Mouse (Mus musculus) kidney, postnatal 4 days (tissue): ENCODE results near the gene Polr3c.
"Not testable (repeated sequence)": the region's sequence is repeated elsewhere in the genome, so short reads cannot be mapped to it uniquely, and the experiment has no call there.

ENCODE experiments used
- DNase-seq, 2 experiments: peaks; one replicate each; pipeline ENCODE4 v3.0.0; 2021; ENCODE audit warnings: mixed read lengths in 2 of 2

Gene Polr3c

DNA sequence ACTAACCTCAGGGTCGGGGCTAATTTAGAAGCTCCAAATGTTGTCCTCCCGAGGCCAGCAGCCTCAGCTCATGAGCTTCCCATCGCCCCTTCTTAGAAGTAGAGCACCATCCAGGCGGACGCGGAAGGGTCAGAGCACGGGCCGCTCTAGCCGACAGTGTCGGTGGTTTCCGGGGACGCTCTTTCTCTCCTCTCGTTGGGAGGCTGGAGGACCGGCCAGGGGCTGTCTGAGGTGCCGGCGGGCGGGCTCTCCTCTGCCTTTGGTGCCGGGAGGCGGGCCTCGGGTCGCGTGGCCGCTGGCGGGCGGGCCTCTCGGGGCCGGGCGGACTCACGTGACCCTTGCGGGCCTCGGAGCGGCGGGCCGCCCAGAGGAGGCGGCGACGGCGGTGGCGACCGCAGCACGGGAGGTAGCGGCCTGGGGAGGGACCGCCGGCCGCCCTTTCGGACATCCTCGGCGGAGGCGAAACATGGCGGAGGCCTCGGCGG, at the start of gene Polr3c, which contains the start of gene Rnf115:
Gene Polr3c (minus strand): TSS at position 286 of the 485 bp plus-strand sequence.
Gene Rnf115 (plus strand): TSS at position 322 of the 485 bp plus-strand sequence.
- peak; percentile 95 to 97 for DNase-seq

- peak; percentile 22 to 42 for DNase-seq
These were observed 49.7 kb upstream of the Polr3c start for GRCm38 (mm10) chr3:96777120-96777519.

GRCm38 (mm10) chr3:96772949-96773348, 45.5 kb upstream of the Polr3c start:
- DNase-seq, result no peak

DNA sequence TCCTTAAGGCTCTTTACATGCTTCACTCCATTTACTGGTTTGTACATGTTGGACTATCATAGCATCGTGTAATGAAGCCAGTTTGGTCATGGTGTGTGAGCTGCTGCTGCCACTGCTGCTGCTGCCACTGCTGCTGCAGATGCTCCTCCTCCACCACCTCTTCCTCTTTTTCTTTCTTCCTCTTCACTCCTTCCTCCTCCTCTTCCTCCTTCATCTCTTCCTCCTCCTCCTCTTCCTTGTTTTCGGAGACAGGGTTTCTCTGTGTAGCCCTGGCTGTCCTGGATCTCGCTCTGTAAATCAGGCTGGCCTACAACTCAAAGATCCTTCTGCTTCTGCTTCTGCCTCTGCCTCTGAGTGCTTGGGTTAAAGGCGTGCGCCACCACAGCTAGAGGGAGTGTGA, 42.5 kb upstream of the Polr3c start:
- no peak for DNase-seq

DNA sequence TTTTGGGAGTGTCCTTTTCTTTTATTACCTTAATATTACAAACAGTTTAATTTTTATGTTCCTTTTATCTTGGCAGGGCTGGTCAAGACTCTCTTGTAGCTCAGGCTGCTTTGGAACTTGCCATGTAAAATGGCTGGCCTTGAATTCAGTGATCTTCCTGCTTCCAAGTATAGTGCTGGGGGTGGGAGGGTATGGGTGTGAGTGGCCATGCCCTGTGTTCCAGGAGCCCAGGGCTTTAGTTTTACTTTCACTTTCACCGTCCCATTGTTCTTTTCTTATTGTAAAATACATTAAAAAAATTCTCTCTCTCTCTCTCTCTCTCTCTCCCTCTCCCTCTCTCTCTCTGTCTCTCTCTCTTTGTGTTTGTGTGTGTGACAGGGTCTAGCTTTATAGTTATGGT, 37.1 kb upstream of the Polr3c start:
- DNase-seq, result no peak

DNA sequence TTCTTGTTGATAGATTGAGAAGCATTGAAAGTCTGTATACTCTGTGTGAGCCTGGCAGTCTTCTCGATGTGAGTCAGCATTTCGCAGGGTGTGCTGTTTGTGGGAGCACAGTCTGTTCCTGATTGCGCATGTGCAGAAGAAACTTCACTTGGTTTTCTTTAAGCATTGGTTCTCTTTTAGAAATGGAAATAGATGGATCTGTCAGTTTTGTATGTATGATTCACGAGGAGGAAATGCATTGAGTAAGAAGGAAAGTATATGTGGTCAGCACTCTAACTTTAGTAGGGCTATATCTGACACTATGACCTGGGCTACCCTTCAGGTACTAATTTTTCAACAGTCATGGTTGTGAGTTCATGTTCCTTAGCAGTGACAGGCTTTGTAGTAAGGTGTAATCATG, 32.3 kb upstream of the Polr3c start:
- DNase-seq, result no peak

- no peak for DNase-seq
These were observed 30.3 kb upstream of the Polr3c start for GRCm38 (mm10) chr3:96757691-96758090.

GRCm38 (mm10) chr3:96755935-96756334, 28.5 kb upstream of the Polr3c start:
- DNase-seq, result no peak

DNA sequence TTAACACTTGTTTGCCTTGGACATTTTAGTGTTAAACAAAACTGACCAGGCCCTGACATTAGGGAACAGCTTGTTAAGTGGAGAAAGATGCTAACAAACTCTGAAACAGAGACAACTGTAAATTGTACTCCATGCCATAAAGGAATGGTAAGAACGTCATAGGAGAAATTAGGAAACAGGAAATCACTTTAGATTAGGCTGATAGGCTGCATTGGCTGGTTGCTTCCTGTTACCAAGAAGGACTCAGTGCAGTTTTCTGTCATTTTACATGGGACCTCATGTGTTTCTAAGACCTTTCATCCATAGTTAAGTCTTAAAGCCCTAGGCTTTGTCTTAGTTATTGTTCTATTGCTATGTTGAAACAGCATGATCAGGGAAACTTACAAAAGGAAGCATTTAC, 19.4 kb upstream of the Polr3c start:
- DNase-seq, result no peak

- no peak for DNase-seq
These were observed 16.9 kb upstream of the Polr3c start for GRCm38 (mm10) chr3:96744348-96744747.

- not testable (repeated sequence) for DNase-seq
These were observed 12.9 kb upstream of the Polr3c start for GRCm38 (mm10) chr3:96740279-96740678.

DNA sequence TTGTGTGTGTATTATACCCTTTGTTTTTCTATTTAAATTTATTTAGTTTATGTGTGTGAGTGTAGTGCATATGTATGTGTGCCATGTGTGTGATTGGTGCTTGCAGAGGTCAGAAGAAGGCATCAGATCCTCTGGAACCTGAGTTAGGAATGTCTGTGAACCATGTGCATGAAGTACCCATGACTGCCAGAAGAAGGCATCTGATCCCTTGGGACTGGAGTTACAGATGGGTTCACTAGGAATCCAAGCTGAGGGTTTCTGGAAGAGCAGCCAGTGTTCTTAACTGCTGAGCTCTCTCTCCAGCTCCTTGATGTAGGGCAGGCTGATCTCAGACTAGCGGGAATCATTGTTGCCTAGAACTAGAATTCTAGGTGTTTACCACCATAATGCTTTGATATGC, 10.6 kb upstream of the Polr3c start:
- no peak for DNase-seq

GRCm38 (mm10) chr3:96737013-96737740, 9.7 kb upstream of the Polr3c start:
- DNase-seq, result no peak

GRCm38 (mm10) chr3:96735200-96735599, 7.8 kb upstream of the Polr3c start:
- DNase-seq, result no peak

DNA sequence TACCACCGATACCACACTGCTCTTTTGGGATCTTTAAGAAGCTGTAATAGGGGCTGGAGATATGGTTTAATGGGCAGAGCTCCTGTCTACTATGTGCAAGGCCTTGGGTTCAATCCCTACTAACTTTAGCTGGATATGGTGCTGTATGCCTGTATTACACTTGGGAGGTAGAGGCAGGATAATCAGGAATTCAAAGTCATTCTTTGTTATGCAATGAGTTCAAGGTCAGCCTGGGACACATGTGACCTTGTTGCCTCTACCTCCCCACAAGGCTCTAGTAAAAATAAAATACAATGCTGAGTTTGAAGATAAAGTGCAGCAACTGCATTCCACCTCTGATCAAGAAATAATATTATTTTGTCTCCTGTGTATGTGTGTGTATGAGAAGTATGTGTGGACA, 6.6 kb upstream of the Polr3c start:
- no peak for DNase-seq

- no peak for DNase-seq
These were observed 3.4 kb upstream of the Polr3c start for GRCm38 (mm10) chr3:96730785-96731184.

GRCm38 (mm10) chr3:96729403-96729784, 2.0 kb upstream of the Polr3c start:
- no peak for DNase-seq

DNA sequence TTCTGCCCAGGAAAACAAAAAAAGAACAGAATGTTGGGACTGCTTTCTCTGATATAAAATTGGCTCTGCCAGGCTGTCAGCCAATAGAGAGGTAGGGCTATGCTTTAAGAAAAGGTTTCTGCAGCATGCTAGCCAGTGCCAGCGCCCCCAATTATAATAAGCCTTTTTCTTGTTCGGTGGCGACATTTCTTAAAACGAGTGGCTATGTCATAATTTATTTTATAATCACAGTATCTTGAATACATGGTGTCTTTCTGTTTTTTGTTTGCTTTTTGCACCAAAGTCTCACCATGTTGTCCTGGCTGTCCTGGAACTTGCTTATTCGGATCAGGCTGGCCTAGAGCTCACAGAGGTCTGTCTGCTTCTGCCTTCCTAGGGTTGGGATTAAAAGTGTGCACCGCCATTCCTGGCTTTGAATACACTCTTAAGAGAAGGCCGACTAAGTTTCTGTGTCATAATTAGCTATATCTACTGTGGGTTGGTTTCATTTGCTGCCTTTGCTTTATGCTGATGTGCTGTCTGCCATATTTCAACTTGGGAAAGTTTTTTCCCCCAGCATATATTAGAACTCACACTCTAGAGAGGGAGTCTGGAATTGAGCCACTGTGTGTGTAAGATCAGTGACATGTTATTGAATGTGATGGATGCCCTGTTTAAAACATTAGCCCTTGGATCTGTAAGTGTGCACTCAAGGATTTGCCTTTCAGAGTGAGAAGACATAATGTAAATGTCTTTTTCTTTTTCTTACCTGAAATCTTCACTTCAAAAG, 1.4 kb upstream of the Polr3c start:
- no peak for DNase-seq

GRCm38 (mm10) chr3:96727828-96728633, 603 bp upstream of the Polr3c start:
- no peak for DNase-seq

DNA sequence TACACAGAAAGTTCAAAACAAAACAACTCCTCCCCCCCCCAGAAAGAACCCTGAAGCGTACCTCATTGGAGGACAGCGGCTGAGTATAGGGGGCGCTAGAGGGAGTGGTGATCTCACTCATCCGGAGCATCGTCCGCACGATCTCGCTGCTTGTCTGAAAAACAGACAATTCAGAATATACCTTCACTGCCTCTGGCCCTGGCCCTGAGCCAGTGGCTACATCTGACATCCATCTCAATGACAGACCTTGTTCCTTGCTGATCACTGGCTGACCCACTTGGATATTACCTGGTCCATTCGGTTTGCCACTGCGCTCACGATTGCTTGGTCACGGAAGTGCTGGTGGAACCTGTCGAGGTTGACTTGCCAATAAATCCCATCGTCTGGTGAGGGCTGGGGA, 8.3 kb downstream of the Polr3c start:
- peak; percentile 74 to 83 for DNase-seq

GRCm38 (mm10) chr3:96715854-96716253, 11.6 kb downstream of the Polr3c start:
- DNase-seq, result no peak

- no peak for DNase-seq
These were observed 13.1 kb downstream of the Polr3c start for GRCm38 (mm10) chr3:96714286-96714685.

GRCm38 (mm10) chr3:96708684-96709064, 18.8 kb downstream of the Polr3c start:
- DNase-seq, result no peak
